Mouse (Mus musculus) bone marrow, adult 2 months (tissue): ENCODE measurements around the gene Ric1.

ENCODE experiments used
- CTCF ChIP-seq: fragments of 200-500 bp; IDR thresholded peaks from 2 replicates; pipeline ENCODE4 v1.5.1; 2011; ENCODE audit warnings: low read length, control low read depth; ENCODE audit not compliant: control insufficient read depth, insufficient read depth
- POLR2A ChIP-seq: fragments of 200-500 bp; IDR thresholded peaks from 2 replicates; pipeline ENCODE4 v1.6.1; 2011; ENCODE audit warnings: low read depth, mild to moderate bottlenecking, control low read depth, low read length, borderline replicate concordance; ENCODE audit not compliant: control insufficient read depth

DNA sequence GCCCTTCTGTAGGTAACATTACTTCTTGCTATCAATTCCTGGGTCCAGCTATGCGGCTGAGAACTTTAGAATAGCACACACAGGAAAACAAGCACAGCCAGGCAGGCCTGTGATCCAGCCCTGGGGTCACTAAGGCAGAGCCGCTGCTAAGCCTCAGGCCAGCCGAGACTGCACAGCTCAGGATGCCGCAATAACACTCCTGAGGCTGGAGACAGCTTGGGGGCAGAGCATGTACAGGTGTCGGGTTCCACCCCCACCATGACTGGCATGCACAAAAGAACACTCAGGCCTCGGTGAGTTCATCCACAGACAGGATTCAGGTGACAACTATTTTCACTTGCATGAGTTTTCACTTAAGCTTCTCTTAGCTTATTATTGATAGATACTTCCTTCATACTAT lies 120.1 kb downstream of the Ric1 start:
- no peak for TF ChIP-seq CTCF
- no peak for TF ChIP-seq POLR2A
